Mouse (Mus musculus) thymus, adult 2 months (tissue): ENCODE measurements around the gene Rundc3a.

Source experiments
- CTCF ChIP-seq: fragments of 200-500 bp; IDR thresholded peaks from 2 replicates; pipeline ENCODE4 v1.5.1; 2012; ENCODE audit warnings: mild to moderate bottlenecking, control low read depth, low read length, moderate library complexity, borderline replicate concordance; ENCODE audit not compliant: control insufficient read depth, poor library complexity, insufficient read depth; ENCODE audit errors: extremely low read depth
- POLR2A ChIP-seq: fragments of 200-500 bp; IDR thresholded peaks from 2 replicates; pipeline ENCODE4 v1.6.1; 2012; ENCODE audit warnings: mild to moderate bottlenecking, low read length, control low read depth, moderate library complexity; ENCODE audit not compliant: control insufficient read depth, poor library complexity, insufficient read depth; ENCODE audit errors: extremely low read depth

- TF ChIP-seq CTCF (no peak), POLR2A (no peak)
Measured at GRCm38 (mm10) chr11:102446581-102447461, 53.6 kb downstream of the Rundc3a start.
